Mouse (Mus musculus): ENCODE measurements at regions not wholly inside any gene's neighbourhood (a gene's known extent, or its start where the extent isn't known, plus 50 kb on each side); places are given as distances from the start of the nearest gene placed in this dataset.

DNA sequence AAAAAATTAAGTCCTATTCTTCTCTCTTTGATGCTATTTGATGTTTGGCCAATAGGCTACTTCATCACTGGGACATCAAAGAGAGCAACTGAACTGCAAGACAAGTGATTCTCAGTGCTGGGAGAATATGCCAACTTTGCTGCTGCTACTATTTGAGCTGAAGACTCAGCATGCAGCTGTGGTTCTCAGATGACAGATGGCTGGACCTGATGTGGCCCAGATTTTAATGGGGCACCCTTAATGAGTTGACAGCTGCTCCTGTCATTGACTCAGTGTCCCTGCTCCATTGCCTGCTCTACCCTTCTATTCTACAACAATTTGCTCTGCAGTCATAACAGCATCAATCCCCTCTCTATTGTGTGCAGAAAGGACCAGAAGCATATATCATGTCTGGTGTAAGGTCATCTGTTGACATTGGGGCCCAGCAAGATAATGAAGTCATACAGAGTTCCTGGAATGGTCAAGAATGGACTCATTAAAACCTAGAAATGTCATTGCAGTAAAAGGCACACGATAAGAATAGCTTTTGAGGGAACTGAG lies 231.1 kb upstream of the Auts2 start:
- Histone ChIP-seq H3K27me3 (ENCODE audit: low read depth, poor library complexity, severe bottlenecking) (no peaks in the 10 kb centered on the region), H3K4me1 (no peaks in the 10 kb centered on the region), H3K27ac (replicated peaks) (no peak overlapping the region), H3K9me3 (replicated peaks) (no peaks in the 10 kb centered on the region), H3K4me3 (no peak overlapping the region), H3K36me3 (no peaks in the 10 kb centered on the region)
- 79% methylated on average over 1 of the region's 1 CpGs for WGBS
- no peak for DNase-seq (ENCODE audit: low spot score)

DNA sequence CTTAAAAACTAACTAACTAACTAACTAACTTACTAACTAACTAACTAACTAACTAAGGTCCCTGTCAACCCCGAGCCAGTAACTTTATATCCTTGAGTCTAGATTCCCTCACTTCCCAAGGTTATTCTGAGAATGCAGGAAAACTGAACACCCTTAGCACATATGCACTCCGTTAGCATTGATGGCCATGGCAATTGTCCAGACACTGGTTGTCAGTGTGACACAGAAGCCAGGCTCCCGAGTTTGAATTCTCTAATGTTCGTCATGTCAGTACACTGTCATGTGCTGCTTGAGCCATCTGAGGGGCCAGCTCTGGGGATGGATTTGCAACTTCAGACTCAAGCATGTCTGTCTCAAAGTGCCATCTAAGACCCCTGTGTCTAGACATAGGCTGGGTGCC lies 217.3 kb upstream of the Auts2 start:
- Histone ChIP-seq H3K27ac (replicated peaks) (no peak overlapping the region), H3K4me3 (no peak overlapping the region), H3K36me3 (no peaks in the 10 kb centered on the region), H3K4me1 (no peaks in the 10 kb centered on the region), H3K9me3 (replicated peaks) (no peaks in the 10 kb centered on the region), H3K27me3 (ENCODE audit: low read depth, poor library complexity, severe bottlenecking) (no peaks in the 10 kb centered on the region)
- DNase-seq (ENCODE audit: low spot score): no peak
- WGBS: 86% methylated on average over 4 of the region's 4 CpGs

DNA sequence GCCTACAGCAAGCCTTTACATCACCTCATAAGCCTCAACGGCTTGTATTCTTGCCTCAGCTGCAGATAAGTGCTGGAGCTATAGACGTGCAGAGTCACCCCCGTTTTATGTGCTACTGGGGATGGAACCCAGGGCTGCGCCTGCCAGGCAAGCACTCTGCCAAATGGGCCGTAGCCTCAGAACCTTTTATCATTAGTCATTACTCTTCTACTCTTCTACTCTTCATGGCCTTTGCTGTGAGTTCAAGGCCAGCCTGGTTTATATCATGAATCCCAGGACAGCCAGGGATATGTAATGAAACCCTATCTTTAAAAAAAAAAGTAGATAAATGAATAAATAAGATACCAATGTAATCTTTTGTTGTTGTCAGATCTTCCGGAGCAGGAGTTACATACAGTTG lies 216.6 kb upstream of the Auts2 start:
- Histone ChIP-seq H3K27ac (replicated peaks) (no peak overlapping the region), H3K9me3 (replicated peaks) (no peaks in the 10 kb centered on the region), H3K36me3 (no peaks in the 10 kb centered on the region), H3K27me3 (ENCODE audit: low read depth, poor library complexity, severe bottlenecking) (no peaks in the 10 kb centered on the region), H3K4me1 (peaks cover 2% of the 10 kb centered on the region), H3K4me3 (no peak overlapping the region)
- 86% methylated on average over 6 of the region's 6 CpGs for WGBS
- DNase-seq (ENCODE audit: low spot score): no peak

DNA sequence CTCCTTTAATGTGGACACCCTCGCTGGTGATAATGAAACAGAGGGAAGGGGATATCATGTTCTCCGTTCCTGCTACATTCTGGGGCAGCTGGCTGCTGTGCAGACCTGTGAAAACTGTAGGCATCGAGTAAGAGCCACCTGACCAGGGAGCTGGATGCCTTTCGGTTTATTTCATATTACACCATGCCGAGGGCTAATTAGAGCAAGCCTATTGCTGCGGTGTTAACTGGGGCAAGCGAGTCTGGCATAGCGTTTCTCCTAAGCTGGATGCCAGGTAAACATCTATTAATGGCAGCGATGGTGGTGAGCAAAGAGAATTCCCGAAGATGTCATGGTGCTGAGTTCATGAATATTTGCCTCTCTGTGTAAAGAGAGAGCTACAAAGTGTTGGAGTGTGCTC lies 215.8 kb upstream of the Auts2 start:
- 93% methylated on average over 10 of the region's 10 CpGs for WGBS
- Histone ChIP-seq H3K27ac (replicated peaks) (no peak overlapping the region), H3K27me3 (ENCODE audit: low read depth, poor library complexity, severe bottlenecking) (no peaks in the 10 kb centered on the region), H3K4me1 (peaks cover 4% of the 10 kb centered on the region), H3K9me3 (replicated peaks) (no peaks in the 10 kb centered on the region), H3K36me3 (no peaks in the 10 kb centered on the region), H3K4me3 (no peak overlapping the region)
- DNase-seq (ENCODE audit: low spot score): no peak

DNA sequence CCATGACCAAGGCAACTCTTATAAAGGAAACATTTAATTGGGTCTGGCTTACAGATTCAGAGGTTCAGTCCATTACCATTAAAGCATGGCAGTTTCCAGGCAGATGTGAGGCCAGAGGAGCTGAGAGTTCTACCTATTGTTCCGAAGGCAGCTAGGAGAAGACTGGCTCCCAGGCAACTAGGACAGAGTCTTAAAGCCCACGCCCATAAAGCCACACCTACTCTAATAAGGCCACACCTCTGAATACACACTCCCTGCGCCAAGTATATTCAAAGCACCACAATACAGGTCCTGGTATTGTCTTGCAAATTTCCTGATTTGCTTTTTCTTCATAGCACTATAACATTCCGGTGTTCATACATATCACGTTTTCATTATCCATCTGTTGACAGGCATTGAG lies 194.8 kb upstream of the Auts2 start:
- no peak for DNase-seq (ENCODE audit: low spot score)
- Histone ChIP-seq H3K36me3 (no peaks in the 10 kb centered on the region), H3K4me1 (no peaks in the 10 kb centered on the region), H3K27me3 (ENCODE audit: low read depth, poor library complexity, severe bottlenecking) (no peaks in the 10 kb centered on the region), H3K27ac (replicated peaks) (no peak overlapping the region), H3K4me3 (no peak overlapping the region), H3K9me3 (replicated peaks) (no peaks in the 10 kb centered on the region)
- 89% methylated on average over 5 of the region's 5 CpGs for WGBS

DNA sequence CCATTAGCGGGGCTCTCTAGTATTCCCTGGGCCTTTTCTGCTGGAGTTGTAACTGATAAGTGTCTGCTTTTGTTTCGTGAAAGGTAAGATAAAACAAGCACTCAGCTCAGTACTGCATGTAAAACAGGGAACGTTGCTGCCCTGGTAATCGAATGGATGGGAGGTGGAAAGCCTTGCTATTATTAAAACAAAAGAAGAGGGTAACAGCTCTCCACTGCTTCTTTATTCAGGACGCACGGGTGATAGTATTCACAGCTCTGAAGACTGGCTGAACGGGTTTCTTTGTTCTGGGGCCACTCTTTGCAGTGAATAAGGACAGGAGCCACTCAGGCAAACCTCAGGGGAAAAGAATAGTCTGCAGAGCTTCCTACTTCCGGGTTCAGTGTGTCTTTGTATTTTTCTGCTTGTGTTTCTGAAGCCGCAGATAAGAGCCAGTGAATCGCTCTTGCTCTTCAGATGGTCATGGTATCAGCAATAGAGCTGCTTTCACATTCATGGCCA lies 185.6 kb upstream of the Auts2 start:
- Histone ChIP-seq H3K27ac (replicated peaks) (no peak overlapping the region), H3K27me3 (ENCODE audit: low read depth, poor library complexity, severe bottlenecking) (no peaks in the 10 kb centered on the region), H3K4me3 (no peak overlapping the region), H3K9me3 (replicated peaks) (no peaks in the 10 kb centered on the region), H3K4me1 (peaks cover 11% of the 10 kb centered on the region; the same call in 1 of the 2 replicates), H3K36me3 (no peaks in the 10 kb centered on the region)
- WGBS: 34% methylated on average over 10 of the region's 10 CpGs
- no peak for DNase-seq (ENCODE audit: low spot score)

DNA sequence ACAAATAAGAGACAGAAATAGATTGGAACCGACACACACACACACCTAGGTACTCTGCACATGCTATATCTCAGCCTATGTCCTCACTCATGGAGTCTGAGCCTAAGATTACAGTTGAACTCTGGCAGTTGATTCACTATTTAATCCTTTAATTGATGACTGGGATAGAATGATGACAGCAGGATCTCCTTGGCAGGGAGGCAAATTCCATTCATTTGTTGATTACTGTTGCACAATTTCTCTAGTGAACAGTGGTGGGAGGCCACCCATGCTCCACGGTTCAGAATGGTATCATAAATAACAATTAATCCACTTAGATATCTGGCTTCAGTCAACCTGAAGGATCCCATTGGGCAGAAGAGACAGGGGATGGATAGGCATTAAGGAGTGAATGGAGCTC lies 181.3 kb upstream of the Auts2 start:
- H3K4me1 ChIP-seq: peaks cover 11% of the 10 kb centered on the region; the same call in 1 of the 2 replicates
- no peaks in the 10 kb centered on the region for H3K9me3 ChIP-seq (replicated peaks)
- no peak overlapping the region for H3K4me3 ChIP-seq
- DNase-seq (ENCODE audit: low spot score): no peak
- no peak overlapping the region for H3K27ac ChIP-seq (replicated peaks)
- no peaks in the 10 kb centered on the region for H3K36me3 ChIP-seq
- H3K27me3 ChIP-seq (ENCODE audit: low read depth, poor library complexity, severe bottlenecking): no peaks in the 10 kb centered on the region
- 83% methylated on average over 2 of the region's 2 CpGs for WGBS

DNA sequence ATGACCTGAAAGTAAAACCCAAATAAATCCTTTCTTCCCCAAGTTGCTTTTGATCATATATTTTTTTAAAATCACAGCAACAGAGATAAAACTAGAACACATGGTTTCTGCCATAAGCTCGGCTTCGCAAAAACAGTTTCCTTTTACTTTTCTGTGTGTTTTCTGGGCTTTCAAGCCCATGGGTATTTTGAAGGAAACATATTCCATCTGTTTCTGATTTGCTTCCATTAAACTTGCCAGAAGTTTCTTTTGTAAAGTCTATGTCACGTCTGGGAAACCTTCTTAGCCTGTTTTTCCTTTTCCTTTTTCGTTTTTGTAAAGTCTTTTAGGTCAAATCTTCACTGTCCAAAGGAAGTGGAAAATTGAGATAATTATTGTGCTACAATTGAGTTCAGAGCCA lies 167.2 kb upstream of the Auts2 start:
- 82% methylated on average over 4 of the region's 4 CpGs for WGBS
- H3K27ac ChIP-seq (replicated peaks): no peak overlapping the region
- no peaks in the 10 kb centered on the region for H3K9me3 ChIP-seq (replicated peaks)
- DNase-seq (ENCODE audit: low spot score): no peak
- H3K4me3 ChIP-seq: no peak overlapping the region
- no peaks in the 10 kb centered on the region for H3K36me3 ChIP-seq
- no peaks in the 10 kb centered on the region for H3K27me3 ChIP-seq (ENCODE audit: low read depth, poor library complexity, severe bottlenecking)
- H3K4me1 ChIP-seq: peaks cover 7% of the 10 kb centered on the region; the same call in 1 of the 2 replicates

DNA sequence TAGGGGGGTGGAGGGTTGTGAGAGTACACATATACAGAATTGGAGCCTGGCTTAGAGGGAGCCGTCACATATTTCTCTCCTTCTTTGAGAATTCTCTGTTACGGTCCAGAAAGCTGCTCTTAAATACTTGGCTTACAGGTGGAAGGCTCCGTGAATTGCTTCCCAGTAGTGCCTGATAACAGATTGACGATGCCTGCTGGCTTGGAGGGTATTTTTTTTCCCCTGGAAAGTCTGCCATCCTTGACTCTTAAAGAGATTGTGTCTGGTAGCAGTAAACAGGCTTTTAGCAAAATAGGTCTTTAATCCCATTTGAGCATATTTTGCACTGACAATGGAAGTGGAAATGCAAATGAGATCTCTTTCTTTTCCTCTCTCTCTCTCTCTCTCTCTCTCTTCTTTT lies 164.4 kb upstream of the Auts2 start:
- no peak overlapping the region for H3K4me3 ChIP-seq
- peaks cover 7% of the 10 kb centered on the region; the same call in 1 of the 2 replicates for H3K4me1 ChIP-seq
- no peaks in the 10 kb centered on the region for H3K36me3 ChIP-seq
- no peak for DNase-seq (ENCODE audit: low spot score)
- no peaks in the 10 kb centered on the region for H3K27me3 ChIP-seq (ENCODE audit: low read depth, poor library complexity, severe bottlenecking)
- no peak overlapping the region for H3K27ac ChIP-seq (replicated peaks)
- 67% methylated on average over 4 of the region's 4 CpGs for WGBS
- no peaks in the 10 kb centered on the region for H3K9me3 ChIP-seq (replicated peaks)

DNA sequence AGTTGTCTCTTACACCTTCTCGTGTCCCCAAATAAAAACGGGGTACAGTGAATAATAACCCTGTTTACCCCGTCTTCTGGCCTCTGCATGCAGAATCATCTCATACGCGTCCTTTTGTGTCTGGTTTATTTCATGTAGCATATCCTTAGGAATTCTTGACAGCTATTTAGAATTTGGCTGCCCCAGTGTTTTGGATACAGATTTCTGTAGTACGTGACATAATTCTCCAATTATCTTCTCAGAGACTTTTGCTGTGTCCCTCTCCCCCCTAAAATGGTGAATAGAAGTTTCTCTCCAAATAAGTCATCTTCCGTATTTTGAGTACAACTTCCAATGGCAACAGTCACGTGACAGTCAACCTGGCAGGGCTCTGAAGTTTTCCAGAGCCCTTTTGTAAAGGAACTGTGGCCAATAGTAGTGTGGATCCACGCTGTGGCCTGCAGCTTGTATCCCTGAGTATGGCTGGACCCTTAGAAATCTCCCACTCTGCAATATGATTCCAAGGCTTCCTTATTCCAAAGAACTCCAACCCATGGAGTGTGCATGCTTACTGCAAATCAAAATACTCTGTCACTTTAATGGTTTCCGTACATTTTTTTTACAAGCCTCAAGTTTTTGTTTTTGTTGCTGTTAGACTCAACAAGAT lies 160.4 kb upstream of the Auts2 start:
- Histone ChIP-seq H3K4me3 (no peak overlapping the region), H3K36me3 (no peaks in the 10 kb centered on the region), H3K9me3 (replicated peaks) (no peaks in the 10 kb centered on the region), H3K27ac (replicated peaks) (no peak overlapping the region), H3K4me1 (peaks cover 7% of the 10 kb centered on the region; the same call in 1 of the 2 replicates), H3K27me3 (ENCODE audit: low read depth, poor library complexity, severe bottlenecking) (no peaks in the 10 kb centered on the region)
- WGBS: 90% methylated on average over 10 of the region's 10 CpGs
- no peak for DNase-seq (ENCODE audit: low spot score)

DNA sequence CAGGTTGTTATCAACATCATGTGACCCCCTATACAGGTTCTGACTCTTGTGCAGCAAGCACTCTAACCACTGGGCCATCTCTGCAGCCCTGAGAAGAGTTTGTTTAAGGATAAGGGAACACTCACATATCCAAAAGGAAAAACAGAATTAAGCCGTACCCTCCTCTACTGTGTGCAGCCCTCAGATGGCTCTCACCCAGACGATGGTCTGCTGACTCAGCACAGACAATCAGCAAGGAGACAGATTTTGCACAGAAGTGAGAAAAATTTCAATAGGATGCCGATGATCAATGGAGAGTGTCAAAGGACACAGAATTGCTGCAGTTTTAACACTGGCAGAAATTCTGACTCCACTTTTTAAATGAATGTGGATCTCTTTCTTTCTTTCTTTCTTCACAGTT lies 159.4 kb upstream of the Auts2 start:
- no peaks in the 10 kb centered on the region for H3K36me3 ChIP-seq
- 83% methylated on average over 3 of the region's 3 CpGs for WGBS
- H3K4me1 ChIP-seq: peaks cover 3% of the 10 kb centered on the region; the same call in 1 of the 2 replicates
- H3K9me3 ChIP-seq (replicated peaks): no peaks in the 10 kb centered on the region
- no peak overlapping the region for H3K4me3 ChIP-seq
- H3K27ac ChIP-seq (replicated peaks): no peak overlapping the region
- no peak for DNase-seq (ENCODE audit: low spot score)
- no peaks in the 10 kb centered on the region for H3K27me3 ChIP-seq (ENCODE audit: low read depth, poor library complexity, severe bottlenecking)

DNA sequence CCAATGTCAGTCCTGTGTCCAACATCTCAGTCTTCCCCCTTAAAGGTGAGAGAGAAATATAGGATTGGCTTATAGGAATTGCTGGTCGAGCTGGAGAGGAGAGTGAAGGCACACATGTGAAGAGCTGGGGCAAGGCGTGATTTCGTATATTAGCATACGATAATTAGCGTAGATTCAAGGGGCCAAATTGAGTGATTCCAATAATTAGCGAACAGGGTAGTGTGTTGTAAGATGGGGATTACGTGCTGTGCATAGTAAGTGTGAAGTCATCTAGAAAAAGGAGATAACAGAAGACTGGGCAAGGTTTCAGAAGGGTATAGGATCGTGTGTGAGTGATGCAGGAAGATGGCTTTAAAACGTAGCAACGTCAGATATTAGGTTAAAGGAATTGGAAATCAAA lies 147.6 kb upstream of the Auts2 start:
- H3K27ac ChIP-seq (replicated peaks): no peak overlapping the region
- no peaks in the 10 kb centered on the region for H3K27me3 ChIP-seq (ENCODE audit: low read depth, poor library complexity, severe bottlenecking)
- WGBS: 95% methylated on average over 10 of the region's 10 CpGs
- no peak overlapping the region for H3K4me3 ChIP-seq
- no peaks in the 10 kb centered on the region for H3K4me1 ChIP-seq
- H3K36me3 ChIP-seq: no peaks in the 10 kb centered on the region
- no peak for DNase-seq (ENCODE audit: low spot score)
- peaks cover 9% of the 10 kb centered on the region for H3K9me3 ChIP-seq (replicated peaks)

DNA sequence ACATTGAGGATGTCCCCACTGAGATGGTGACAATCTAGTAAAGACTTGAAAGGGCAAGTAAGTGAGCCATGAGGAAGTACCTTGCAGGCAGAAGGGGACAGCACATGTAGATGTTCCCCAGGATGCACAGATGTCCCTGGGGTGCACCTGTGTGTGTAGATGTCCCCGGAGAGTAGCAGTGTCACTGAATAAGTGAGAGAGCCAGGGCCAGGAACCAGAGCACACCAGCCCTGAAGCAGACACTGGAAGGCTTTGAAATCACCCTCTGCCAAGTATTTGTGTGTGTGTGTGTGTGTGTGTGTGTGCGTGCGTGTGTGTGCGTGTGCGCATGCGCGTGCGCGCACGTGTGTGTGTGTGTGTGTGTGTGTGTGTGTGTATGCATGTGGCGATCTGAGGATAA lies 132.1 kb upstream of the Auts2 start:
- 99% methylated on average over 11 of the region's 11 CpGs for WGBS
- H3K4me3 ChIP-seq: no peak overlapping the region
- DNase-seq (ENCODE audit: low spot score): no peak
- no peaks in the 10 kb centered on the region for H3K36me3 ChIP-seq
- H3K27ac ChIP-seq (replicated peaks): no peak overlapping the region
- no peaks in the 10 kb centered on the region for H3K9me3 ChIP-seq (replicated peaks)
- peaks cover 39% of the 10 kb centered on the region for H3K27me3 ChIP-seq (ENCODE audit: low read depth, poor library complexity, severe bottlenecking)
- H3K4me1 ChIP-seq: peaks cover 16% of the 10 kb centered on the region
